Mouse (Mus musculus) heart, adult 9 months (tissue): Measurements from ENCODE around the gene 1700001J03Rik.
"Not testable (repeated sequence)": the region's sequence is repeated elsewhere in the genome, so short reads cannot be mapped to it uniquely, and the experiment has no call there.

ENCODE experiments used
- DNase-seq, 2 experiments: peaks; one replicate each; pipeline ENCODE4 v3.0.0; 2022; ENCODE audit warnings: low spot score in 2 of 2

Gene 1700001J03Rik

GRCm38 (mm10) chr5:146188144-146188543 lies 3.0 kb upstream of the 1700001J03Rik start:
- no peak for DNase-seq

- peak; percentile 36 to 39 for DNase-seq
Observed at GRCm38 (mm10) chr5:146187441-146187840, 2.3 kb upstream of the 1700001J03Rik start.

GRCm38 (mm10) chr5:146172744-146173143 lies 12.4 kb downstream of the 1700001J03Rik start:
- DNase-seq = not testable (repeated sequence)

GRCm38 (mm10) chr5:146170621-146171020 lies 14.5 kb downstream of the 1700001J03Rik start, which contains the start of gene Gm6309:
TSS of gene Gm6309 (minus strand) at chr5:146170721.
- not testable (repeated sequence) for DNase-seq

GRCm38 (mm10) chr5:146160439-146160838 lies 24.7 kb downstream of the 1700001J03Rik start, which contains the start of gene Gm5565:
TSS of gene Gm5565 (minus strand) at chr5:146160539.
- DNase-seq = not testable (repeated sequence)

- DNase-seq = not testable (repeated sequence)
Observed at GRCm38 (mm10) chr5:146158326-146158725, 26.8 kb downstream of the 1700001J03Rik start.

GRCm38 (mm10) chr5:146150454-146150853 lies 34.6 kb downstream of the 1700001J03Rik start:
- no peak for DNase-seq

GRCm38 (mm10) chr5:146147903-146148302 lies 37.2 kb downstream of the 1700001J03Rik start:
- DNase-seq = no peak
